Mouse (Mus musculus) urinary bladder, adult 2 months (tissue): ENCODE data around the gene Mad2l1bp. TPM values are rescaled to one million over a fixed set of nuclear protein-coding genes. Genes with fewer than 3 reads are reported as not detected.

ENCODE experiments used
- DNase-seq: peaks from one replicate; pipeline ENCODE4 v3.0.0; 2022; ENCODE audit warnings: low spot score
- polyA plus RNA-seq: library from polyadenylated mRNA; depleted of rRNA; stranded (reverse); fragments of >200 nt; gene quantifications from 2 replicates; pipeline ENCODE4 v1.2.3, GENCODE M21; 2012

Mad2l1bp gene
- polyA plus RNA-seq, 1 experiment = 19.8 TPM

- no peak for DNase-seq
Observed at GRCm38 (mm10) chr17:46156680-46157079, 3.3 kb upstream of the Mad2l1bp start.

GRCm38 (mm10) chr17:46154336-46154735 lies 983 bp upstream of the Mad2l1bp start:
- no peak for DNase-seq

GRCm38 (mm10) chr17:46143578-46144423 lies 9.6 kb downstream of the Mad2l1bp start, which contains the start of gene Rsph9:
Gene Rsph9, minus strand, starts transcription at chr17:46144216.
- DNase-seq = peak; percentile 51

- DNase-seq = no peak
Observed at GRCm38 (mm10) chr17:46139872-46140271, 13.5 kb downstream of the Mad2l1bp start.

- no peak for DNase-seq
Observed at GRCm38 (mm10) chr17:46138563-46139236, 14.7 kb downstream of the Mad2l1bp start.

- DNase-seq = no peak
Observed at GRCm38 (mm10) chr17:46132862-46133261, 20.5 kb downstream of the Mad2l1bp start.

- DNase-seq = peak; percentile 56
Observed at GRCm38 (mm10) chr17:46132058-46132718, 21.2 kb downstream of the Mad2l1bp start.

GRCm38 (mm10) chr17:46129741-46130498 lies 23.4 kb downstream of the Mad2l1bp start:
- no peak for DNase-seq

- no peak for DNase-seq
Observed at GRCm38 (mm10) chr17:46127814-46128493, 25.4 kb downstream of the Mad2l1bp start.

GRCm38 (mm10) chr17:46126608-46127007 lies 26.7 kb downstream of the Mad2l1bp start:
- no peak for DNase-seq

GRCm38 (mm10) chr17:46123953-46124700 lies 29.2 kb downstream of the Mad2l1bp start:
- no peak for DNase-seq

GRCm38 (mm10) chr17:46123285-46123684 lies 30.1 kb downstream of the Mad2l1bp start:
- no peak for DNase-seq

- no peak for DNase-seq
Observed at GRCm38 (mm10) chr17:46122791-46123190, 30.6 kb downstream of the Mad2l1bp start.

- no peak for DNase-seq
Observed at GRCm38 (mm10) chr17:46119641-46120040, 33.7 kb downstream of the Mad2l1bp start.

GRCm38 (mm10) chr17:46118423-46118850 lies 34.9 kb downstream of the Mad2l1bp start:
- DNase-seq = no peak

- no peak for DNase-seq
Observed at GRCm38 (mm10) chr17:46117623-46118422, 35.5 kb downstream of the Mad2l1bp start.

- DNase-seq = no peak
Observed at GRCm38 (mm10) chr17:46116881-46117280, 36.5 kb downstream of the Mad2l1bp start.

- DNase-seq = no peak
Observed at GRCm38 (mm10) chr17:46116138-46116537, 37.2 kb downstream of the Mad2l1bp start.

- DNase-seq = no peak
Observed at GRCm38 (mm10) chr17:46115489-46115888, 37.9 kb downstream of the Mad2l1bp start.
